Mouse (Mus musculus): ENCODE data around the gene Fgf15. TPM values are rescaled to one million over a fixed set of nuclear protein-coding genes. Genes with fewer than 3 reads are reported as not detected.

The Fgf15 gene
- polyA plus RNA-seq, 1 experiment from 2014 or later, result 66.9 TPM

GRCm38 (mm10) chr7:144933796-144934195 is 37.5 kb downstream of the Fgf15 start:
- Histone ChIP-seq H3K27me3 (no peaks in the 10 kb centered on the region; the same call in 1 of the 2 replicates), H3K27ac (no peak overlapping the region), H3K4me1 (replicated peaks) (peaks cover 52% of the 10 kb centered on the region), H3K4me2 (replicated peaks) (no peak overlapping the region), H3K4me3 (replicated peaks) (no peak overlapping the region), H3K9me3 (no peaks in the 10 kb centered on the region), H3K9ac (replicated peaks) (no peak overlapping the region), H3K36me3 (peaks cover 52% of the 10 kb centered on the region)
- ATAC-seq, result no peak
- WGBS, result 91% methylated on average over 8 of the region's 8 CpGs

GRCm38 (mm10) chr7:144934901-144935300 is 38.6 kb downstream of the Fgf15 start:
- H3K9ac ChIP-seq (replicated peaks), result no peak overlapping the region; the same call in 1 of the 2 replicates
- no peak overlapping the region for H3K4me2 ChIP-seq (replicated peaks)
- no peak for ATAC-seq
- no peak overlapping the region for H3K4me3 ChIP-seq (replicated peaks)
- peaks cover 59% of the 10 kb centered on the region for H3K4me1 ChIP-seq (replicated peaks)
- H3K9me3 ChIP-seq, result no peaks in the 10 kb centered on the region
- H3K36me3 ChIP-seq, result peaks cover 43% of the 10 kb centered on the region
- WGBS, result 73% methylated on average over 5 of the region's 5 CpGs
- H3K27me3 ChIP-seq, result peaks cover 11% of the 10 kb centered on the region
- no peak overlapping the region for H3K27ac ChIP-seq

- Histone ChIP-seq H3K9ac (replicated peaks) (peak overlapping the region; percentile 44), H3K9me3 (no peaks in the 10 kb centered on the region), H3K36me3 (peaks cover 43% of the 10 kb centered on the region), H3K27ac (no peak overlapping the region; the same call in 1 of the 2 replicates), H3K27me3 (peaks cover 17% of the 10 kb centered on the region), H3K4me1 (replicated peaks) (peaks cover 60% of the 10 kb centered on the region), H3K4me3 (replicated peaks) (no peak overlapping the region), H3K4me2 (replicated peaks) (peak overlapping the region; percentile 76; the same call in 1 of the 2 replicates)
- 56% methylated on average over 5 of the region's 5 CpGs for WGBS
- ATAC-seq, result no peak
Measured at GRCm38 (mm10) chr7:144935563-144935962, 39.2 kb downstream of the Fgf15 start.

- H3K9ac ChIP-seq (replicated peaks), result peak overlapping the region; percentile 44
- peak overlapping the region; percentile 76 for H3K4me2 ChIP-seq (replicated peaks)
- H3K4me3 ChIP-seq (replicated peaks), result peak overlapping the region; percentile 61; the same call in 1 of the 2 replicates
- H3K36me3 ChIP-seq, result peaks cover 43% of the 10 kb centered on the region
- no peaks in the 10 kb centered on the region for H3K9me3 ChIP-seq
- H3K4me1 ChIP-seq (replicated peaks), result peaks cover 67% of the 10 kb centered on the region
- no peak for ATAC-seq
- H3K27me3 ChIP-seq, result peaks cover 24% of the 10 kb centered on the region
- H3K27ac ChIP-seq, result no peak overlapping the region
- WGBS, result 83% methylated on average over 4 of the region's 4 CpGs
Measured at GRCm38 (mm10) chr7:144936311-144936880, 40.1 kb downstream of the Fgf15 start.

GRCm38 (mm10) chr7:144937490-144937889 is 41.2 kb downstream of the Fgf15 start:
- ATAC-seq, result peak; percentile 44
- Histone ChIP-seq H3K27ac (peak overlapping the region; percentile 76; the same call in 1 of the 2 replicates), H3K36me3 (peaks cover 40% of the 10 kb centered on the region), H3K4me2 (replicated peaks) (peak overlapping the region; percentile 76), H3K4me1 (replicated peaks) (peaks cover 74% of the 10 kb centered on the region), H3K9ac (replicated peaks) (peak overlapping the region; percentile 78), H3K4me3 (replicated peaks) (peak overlapping the region; percentile 61), H3K9me3 (no peaks in the 10 kb centered on the region), H3K27me3 (peaks cover 35% of the 10 kb centered on the region)
- under 1% methylated on average over 20 of the region's 20 CpGs for WGBS

GRCm38 (mm10) chr7:144937899-144938517 is 41.7 kb downstream of the Fgf15 start:
- H3K9ac ChIP-seq (replicated peaks), result peak overlapping the region; percentile 78
- H3K27ac ChIP-seq, result peak overlapping the region; percentile 76; the same call in 1 of the 2 replicates
- H3K27me3 ChIP-seq, result peaks cover 40% of the 10 kb centered on the region
- peaks cover 79% of the 10 kb centered on the region for H3K4me1 ChIP-seq (replicated peaks)
- under 1% methylated on average over 39 of the region's 39 CpGs for WGBS
- H3K4me3 ChIP-seq (replicated peaks), result peak overlapping the region; percentile 61
- H3K4me2 ChIP-seq (replicated peaks), result peak overlapping the region; percentile 76
- no peak; the same call in 1 of the 2 replicates for ATAC-seq
- H3K9me3 ChIP-seq, result no peaks in the 10 kb centered on the region
- H3K36me3 ChIP-seq, result peaks cover 35% of the 10 kb centered on the region

- under 1% methylated on average over 32 of the region's 32 CpGs for WGBS
- H3K9ac ChIP-seq (replicated peaks), result peak overlapping the region; percentile 78
- H3K4me1 ChIP-seq (replicated peaks), result peaks cover 86% of the 10 kb centered on the region
- peak overlapping the region; percentile 76 for H3K27ac ChIP-seq
- peaks cover 44% of the 10 kb centered on the region for H3K27me3 ChIP-seq
- ATAC-seq, result no peak
- peak overlapping the region; percentile 61 for H3K4me3 ChIP-seq (replicated peaks)
- H3K36me3 ChIP-seq, result peaks cover 27% of the 10 kb centered on the region
- H3K9me3 ChIP-seq, result no peaks in the 10 kb centered on the region
- peak overlapping the region; percentile 76 for H3K4me2 ChIP-seq (replicated peaks)
Measured at GRCm38 (mm10) chr7:144938661-144939343, 42.5 kb downstream of the Fgf15 start.

- H3K27me3 ChIP-seq, result peaks cover 50% of the 10 kb centered on the region
- peaks cover 20% of the 10 kb centered on the region for H3K36me3 ChIP-seq
- WGBS, result under 1% methylated on average over 40 of the region's 45 CpGs
- no peaks in the 10 kb centered on the region for H3K9me3 ChIP-seq
- H3K4me3 ChIP-seq (replicated peaks), result peak within 1 kb of the TSS; percentile 61
- peak; percentile 60 for ATAC-seq
- H3K9ac ChIP-seq (replicated peaks), result peak within 1 kb of the TSS; percentile 78
- peak within 1 kb of the TSS; percentile 76 for H3K27ac ChIP-seq
- peak within 1 kb of the TSS; percentile 76 for H3K4me2 ChIP-seq (replicated peaks)
- peaks cover 86% of the 10 kb centered on the region for H3K4me1 ChIP-seq (replicated peaks)
Measured at GRCm38 (mm10) chr7:144939344-144940002, 43.1 kb downstream of the Fgf15 start, which contains the start of gene Ccnd1. Gene Ccnd1, minus strand, starts transcription at chr7:144939925.

- H3K4me2 ChIP-seq (replicated peaks), result peak overlapping the region; percentile 76
- no peaks in the 10 kb centered on the region for H3K9me3 ChIP-seq
- peaks cover 53% of the 10 kb centered on the region for H3K27me3 ChIP-seq
- peak overlapping the region; percentile 49; the same call in 1 of the 2 replicates for H3K9ac ChIP-seq (replicated peaks)
- ATAC-seq, result no peak
- H3K36me3 ChIP-seq, result peaks cover 14% of the 10 kb centered on the region
- peak overlapping the region; percentile 72 for H3K27ac ChIP-seq
- WGBS, result 1% methylated on average over 21 of the region's 22 CpGs
- peaks cover 83% of the 10 kb centered on the region for H3K4me1 ChIP-seq (replicated peaks)
- H3K4me3 ChIP-seq (replicated peaks), result peak overlapping the region; percentile 61
Measured at GRCm38 (mm10) chr7:144940003-144940571, 43.8 kb downstream of the Fgf15 start.

- peak overlapping the region; percentile 76 for H3K4me2 ChIP-seq (replicated peaks)
Measured at GRCm38 (mm10) chr7:144940585-144940984, 44.3 kb downstream of the Fgf15 start.

GRCm38 (mm10) chr7:144941242-144941831 is 45.0 kb downstream of the Fgf15 start:
- H3K9me3 ChIP-seq, result no peaks in the 10 kb centered on the region
- H3K27ac ChIP-seq, result peak overlapping the region; percentile 89
- under 1% methylated on average over 39 of the region's 39 CpGs for WGBS
- peaks cover 70% of the 10 kb centered on the region for H3K4me1 ChIP-seq (replicated peaks)
- peaks cover 53% of the 10 kb centered on the region for H3K27me3 ChIP-seq
- 0 out of 2 replicates have a peak, but pooled peaks cover 5% of the 10 kb centered on the region for H3K36me3 ChIP-seq
- peak overlapping the region; percentile 76 for H3K4me2 ChIP-seq (replicated peaks)
- peak overlapping the region; percentile 63 for H3K9ac ChIP-seq (replicated peaks)
- H3K4me3 ChIP-seq (replicated peaks), result peak overlapping the region; percentile 45
- peak; percentile 48 for ATAC-seq

More at GRCm38 (mm10) chr7:144940585-144940984, 44.3 kb downstream of the Fgf15 start:
- Histone ChIP-seq H3K27me3 (peaks cover 53% of the 10 kb centered on the region), H3K9me3 (no peaks in the 10 kb centered on the region), H3K36me3 (0 out of 2 replicates have a peak, but pooled peaks cover 9% of the 10 kb centered on the region), H3K27ac (peak overlapping the region; percentile 72), H3K4me3 (replicated peaks) (peak overlapping the region; percentile 61), H3K9ac (replicated peaks) (no peak overlapping the region; the same call in 1 of the 2 replicates), H3K4me1 (replicated peaks) (peaks cover 78% of the 10 kb centered on the region)
- no peak for ATAC-seq
- 0% methylated on average over 11 of the region's 11 CpGs for WGBS

Data from midbrain, embryonic 13.5 days (tissue).